Mouse (Mus musculus): ENCODE data around the gene Olfr65.

Olfr65 gene

DNA sequence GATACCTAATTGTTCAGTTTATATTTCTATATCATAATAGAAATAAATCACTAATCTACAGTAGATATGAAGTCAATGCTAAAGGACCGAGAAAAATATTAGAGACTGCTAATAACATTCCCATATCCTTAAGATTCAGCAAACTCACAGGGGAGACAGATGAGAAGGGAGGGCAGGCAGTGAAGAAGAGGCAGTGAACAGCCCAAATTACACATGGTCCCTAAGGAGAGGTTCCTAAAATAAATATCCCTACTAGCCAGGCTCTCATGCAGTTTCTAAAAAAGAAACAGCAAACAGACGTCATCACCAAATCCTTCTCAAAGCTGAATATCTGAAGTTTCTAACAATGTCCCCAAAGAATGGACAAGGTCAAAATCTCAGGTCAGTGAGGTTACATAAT is at the start of gene Olfr65:
Olfr65 (plus strand) TSS at position 301 of the 400 bp plus-strand sequence.
- in situ Hi-C loops (cut with MboI, MseI) = loop anchor here (10.0 kb wide), 1 partner anchor 1412 kb away; the partner anchor contains the start of gene Olfr689

DNA sequence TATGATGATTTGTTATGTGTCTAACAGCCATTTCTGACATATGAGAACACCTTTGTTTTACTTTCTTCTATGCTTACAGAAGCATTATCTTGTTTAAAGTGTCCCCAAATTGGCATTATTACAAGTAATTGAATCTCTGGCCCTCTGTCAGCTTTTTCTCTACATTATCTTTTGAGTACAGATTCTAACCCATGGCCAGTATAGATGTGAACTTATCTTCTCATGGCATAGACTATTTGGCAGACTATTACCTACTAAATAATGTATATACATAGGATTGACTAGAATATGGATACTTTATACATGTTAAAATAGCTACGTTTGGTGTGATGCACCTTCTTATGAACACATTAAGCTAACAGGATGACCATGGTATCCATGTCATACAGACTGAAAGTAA is 48.6 kb upstream of the Olfr65 start:
- in situ Hi-C loops (cut with MboI, MseI) = no loop called here

DNA sequence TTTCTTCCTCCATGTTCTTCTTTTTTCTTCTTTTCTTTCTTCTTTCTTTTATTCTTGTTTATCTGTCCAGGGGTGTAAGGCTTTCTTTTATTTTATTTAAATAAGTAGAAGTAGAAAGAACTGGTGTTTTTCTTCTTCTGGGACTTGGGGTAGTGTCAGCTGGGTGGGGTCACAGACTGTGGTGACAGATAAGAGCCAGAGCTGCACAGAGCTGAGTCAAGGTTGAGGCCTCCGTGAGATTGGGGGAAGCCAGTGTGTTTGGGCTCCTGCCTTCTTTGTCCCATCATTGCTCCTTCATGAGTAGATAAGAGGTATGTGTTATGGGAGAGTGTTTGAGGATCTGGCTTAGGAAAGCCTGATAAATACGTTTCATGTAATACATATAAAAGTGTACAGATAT is 44.2 kb upstream of the Olfr65 start:
- in situ Hi-C loops (cut with MboI, MseI) = no loop called here

DNA sequence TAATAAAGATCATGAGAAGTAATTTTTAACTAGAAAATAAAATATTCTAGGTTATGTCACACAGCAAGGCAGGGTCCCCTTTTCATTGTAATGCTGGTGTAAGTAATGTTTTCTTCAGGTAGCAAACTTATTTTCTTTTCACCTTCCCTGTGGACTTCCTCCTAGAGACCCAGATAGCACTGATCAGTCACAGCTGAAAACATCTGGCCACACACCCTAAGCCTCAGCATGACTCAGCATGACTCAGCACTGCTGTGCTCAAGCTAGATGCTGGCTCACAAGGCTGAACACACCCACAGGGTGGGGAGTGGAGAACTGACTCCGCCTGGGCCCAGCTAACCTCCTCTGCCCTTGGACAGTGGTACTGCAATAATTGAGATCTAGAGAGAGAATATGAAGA is 42.4 kb upstream of the Olfr65 start:
- in situ Hi-C loops (cut with MboI, MseI) = no loop called here

DNA sequence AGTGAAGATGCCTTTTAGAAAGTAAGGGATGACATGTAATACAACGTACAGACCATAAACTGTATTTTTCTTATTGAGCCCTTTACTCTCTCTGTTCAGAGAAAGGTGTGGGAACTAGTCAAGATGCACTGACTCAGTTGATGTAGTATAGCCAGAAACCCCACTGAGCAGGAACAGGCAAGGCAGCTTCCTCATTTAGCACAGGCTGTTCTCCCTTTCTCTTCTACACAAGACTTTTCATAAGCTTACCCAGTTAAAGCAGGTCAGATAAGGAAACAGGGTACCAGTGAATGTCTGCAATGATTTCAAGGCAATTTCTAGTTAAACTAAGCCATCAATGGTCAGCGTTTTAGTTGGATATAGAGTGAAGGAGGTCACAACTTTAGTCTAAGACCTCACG is 41.8 kb upstream of the Olfr65 start:
- in situ Hi-C loops (cut with MboI, MseI) = no loop called here

DNA sequence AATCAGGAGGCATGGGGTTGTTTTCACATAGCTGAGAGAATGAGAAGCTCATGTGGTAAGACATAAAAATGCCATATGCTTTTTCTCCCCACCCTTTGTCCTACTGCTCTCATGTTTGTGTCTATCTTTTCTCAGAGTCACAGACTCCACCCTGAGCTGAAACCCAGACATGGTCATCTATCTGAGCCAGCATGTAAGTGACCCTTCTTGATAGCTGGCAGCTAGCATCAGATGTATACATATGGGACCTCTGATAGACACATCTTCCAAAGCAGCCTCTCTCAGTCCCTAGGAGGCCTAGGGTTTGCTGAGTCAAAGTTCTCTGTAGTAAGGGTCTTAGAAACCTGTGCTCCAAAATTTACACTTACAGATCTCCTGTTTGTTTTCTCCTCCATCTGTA is 37.6 kb upstream of the Olfr65 start:
- in situ Hi-C loops (cut with MboI, MseI) = no loop called here

DNA sequence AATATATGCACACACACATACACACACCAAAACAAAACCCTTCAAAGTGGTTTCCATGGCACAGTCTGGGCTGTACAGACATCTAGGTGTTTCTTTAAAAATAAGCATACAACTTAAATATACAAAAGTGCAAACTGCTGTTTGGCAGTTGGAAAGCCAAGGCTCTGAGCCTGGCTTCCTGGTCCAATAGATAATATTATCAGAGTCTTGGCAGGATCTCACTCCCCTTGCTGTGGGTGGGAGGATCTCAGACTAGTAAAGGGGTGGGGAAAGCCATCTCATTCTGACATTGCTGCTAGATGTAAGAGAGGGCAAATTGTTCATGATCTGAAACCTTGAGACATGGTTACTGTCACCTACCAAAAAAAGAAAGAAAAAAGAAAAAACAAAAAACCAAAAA is 32.6 kb upstream of the Olfr65 start:
- in situ Hi-C loops (cut with MboI, MseI) = no loop called here

DNA sequence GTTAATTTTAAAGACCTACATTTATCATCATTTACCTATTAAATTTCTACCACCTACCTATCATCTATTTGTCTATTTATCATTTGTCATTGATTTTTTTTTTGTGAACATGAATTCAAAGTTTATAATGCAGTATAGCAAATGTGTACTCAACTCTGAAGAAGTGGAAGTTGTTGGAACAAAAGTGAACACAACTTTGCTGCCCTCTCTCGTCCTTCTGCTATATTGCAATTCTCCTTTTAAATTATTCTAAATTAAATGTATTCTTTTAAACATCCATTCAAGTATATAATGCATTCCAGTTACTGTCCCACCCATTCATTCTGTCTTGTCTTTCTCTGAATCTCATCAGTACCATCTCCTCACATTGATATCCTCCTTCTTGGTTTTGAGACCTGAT is 30.2 kb upstream of the Olfr65 start:
- in situ Hi-C loops (cut with MboI, MseI) = no loop called here

DNA sequence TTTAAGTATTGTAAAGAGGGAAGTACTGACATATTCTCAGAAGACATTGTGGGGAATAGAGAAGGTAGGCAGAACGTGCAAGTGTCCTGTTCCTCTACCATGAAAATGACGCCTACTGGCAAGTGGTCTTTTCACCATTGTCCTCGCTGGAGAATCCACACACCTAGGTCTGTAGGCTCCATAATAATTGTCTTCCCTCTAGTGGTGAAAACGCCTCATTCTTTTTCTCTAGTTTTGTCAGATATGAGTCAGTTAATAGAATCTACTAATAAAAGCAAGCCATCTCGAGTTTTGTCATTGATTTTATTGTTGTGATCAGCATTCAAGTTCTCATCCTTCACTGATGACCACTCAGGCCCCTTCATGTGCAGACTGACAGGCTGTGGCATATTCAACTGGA is 28.8 kb upstream of the Olfr65 start:
- in situ Hi-C loops (cut with MboI, MseI) = no loop called here

DNA sequence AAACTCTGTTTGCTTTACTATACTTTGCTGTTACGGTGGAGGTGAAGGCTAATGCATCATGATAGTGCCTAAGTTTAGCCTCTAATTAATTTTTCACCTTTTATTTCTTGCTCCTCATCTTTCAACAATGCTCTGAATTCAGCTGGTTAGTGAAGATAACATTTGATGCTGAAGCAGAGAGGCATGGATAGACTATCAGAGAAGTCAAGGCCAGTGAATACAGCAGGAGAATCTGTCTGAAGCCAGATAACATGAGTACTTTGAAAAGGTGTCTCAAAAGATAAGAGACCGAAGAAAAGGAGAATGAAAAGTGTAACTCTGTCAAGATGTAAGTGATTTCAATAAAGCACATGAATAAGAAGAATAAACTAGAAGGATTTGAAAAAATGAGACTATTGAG is 26.2 kb upstream of the Olfr65 start:
- in situ Hi-C loops (cut with MboI, MseI) = no loop called here

DNA sequence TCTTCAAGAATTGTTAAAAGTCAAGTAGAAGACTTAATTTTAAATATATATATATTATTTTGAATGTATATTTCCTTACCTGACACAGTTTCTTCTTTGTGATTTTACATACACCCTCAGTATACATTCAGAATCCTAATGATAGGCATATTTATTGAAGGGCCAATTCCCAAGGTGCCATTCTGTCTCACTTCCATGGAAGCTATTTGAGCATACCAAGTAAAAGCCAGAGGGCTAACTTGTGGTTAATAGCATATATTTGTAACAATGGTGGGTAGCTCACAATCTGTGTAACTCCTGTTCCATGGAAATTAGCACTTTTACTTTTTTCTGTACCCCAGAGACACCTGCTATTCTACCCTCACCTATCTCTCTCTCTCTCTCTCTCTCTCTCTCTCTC is 17.1 kb upstream of the Olfr65 start, which contains the start of gene Olfr66:
Olfr66 (minus strand) TSS at position 101 of the 400 bp plus-strand sequence.
- in situ Hi-C loops (cut with MboI, MseI) = no loop called here

DNA sequence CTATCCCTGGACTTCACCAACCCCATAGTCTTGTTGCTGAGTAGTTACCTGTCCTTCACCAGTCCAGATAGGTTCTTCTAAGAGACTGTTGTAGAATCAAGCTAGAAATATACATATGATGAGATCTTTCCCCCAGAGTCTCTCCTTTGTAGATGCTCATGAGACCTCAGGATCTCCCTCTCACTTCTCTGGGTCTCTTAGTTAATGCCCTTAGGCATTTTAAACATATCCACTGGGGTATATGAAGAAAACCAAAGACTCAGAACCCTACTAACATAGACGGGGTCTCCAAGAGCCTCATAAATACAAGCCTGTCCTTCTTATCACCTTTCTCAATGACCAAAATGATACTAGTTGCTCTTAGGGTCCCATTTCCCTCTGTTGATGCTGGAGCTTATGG is 8.9 kb upstream of the Olfr65 start, which contains the start of gene Olfr64:
Olfr64 (minus strand) TSS at position 101 of the 400 bp plus-strand sequence.
- in situ Hi-C loops (cut with MboI, MseI) = no loop called here

DNA sequence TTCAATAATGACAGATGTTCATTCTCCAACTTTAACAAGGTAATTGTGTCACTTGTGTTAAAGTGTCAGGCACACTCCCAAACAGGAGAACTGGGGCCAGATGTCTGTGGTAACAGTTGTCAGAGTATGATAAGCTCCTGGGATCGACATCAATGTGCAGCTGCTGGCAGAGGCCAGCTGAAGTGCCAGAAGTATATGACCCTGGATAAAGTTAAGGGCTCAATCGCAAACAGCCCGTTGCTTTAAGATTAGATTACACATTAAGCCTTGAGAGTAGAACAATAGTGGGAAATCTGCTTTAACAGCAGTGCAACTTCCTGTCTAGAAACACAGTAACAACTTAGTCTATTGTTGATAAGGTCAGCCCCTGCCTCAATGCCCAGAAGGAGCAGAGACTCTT is 6.8 kb downstream of the Olfr65 start:
- in situ Hi-C loops (cut with MboI, MseI) = no loop called here

DNA sequence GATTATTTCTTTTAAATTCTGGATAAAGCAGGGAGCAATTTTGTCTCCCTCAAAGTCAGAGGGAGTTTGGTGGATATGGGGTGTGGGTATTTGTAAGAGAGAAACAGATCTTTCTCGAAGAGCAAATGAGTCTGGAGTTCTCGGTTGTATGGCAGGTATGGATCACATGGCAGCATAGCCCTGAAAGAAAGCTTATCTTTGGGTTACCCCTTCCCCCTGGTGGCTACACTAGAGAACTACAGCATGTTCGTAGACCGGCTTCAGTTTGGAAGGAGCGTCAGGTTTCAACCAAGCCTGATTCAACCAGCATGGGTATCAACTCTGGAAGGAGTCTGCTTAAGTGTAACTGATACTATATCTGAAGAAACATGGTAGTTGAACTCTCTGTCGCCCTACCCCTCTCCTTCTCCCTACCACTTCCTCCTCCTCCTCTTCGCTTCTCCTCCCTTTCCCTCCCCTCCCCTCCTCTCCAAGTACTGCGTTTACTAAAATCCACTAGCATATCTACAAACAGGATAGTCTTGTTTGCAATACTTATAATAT is 9.8 kb downstream of the Olfr65 start:
- in situ Hi-C loops (cut with MboI, MseI) = no loop called here

DNA sequence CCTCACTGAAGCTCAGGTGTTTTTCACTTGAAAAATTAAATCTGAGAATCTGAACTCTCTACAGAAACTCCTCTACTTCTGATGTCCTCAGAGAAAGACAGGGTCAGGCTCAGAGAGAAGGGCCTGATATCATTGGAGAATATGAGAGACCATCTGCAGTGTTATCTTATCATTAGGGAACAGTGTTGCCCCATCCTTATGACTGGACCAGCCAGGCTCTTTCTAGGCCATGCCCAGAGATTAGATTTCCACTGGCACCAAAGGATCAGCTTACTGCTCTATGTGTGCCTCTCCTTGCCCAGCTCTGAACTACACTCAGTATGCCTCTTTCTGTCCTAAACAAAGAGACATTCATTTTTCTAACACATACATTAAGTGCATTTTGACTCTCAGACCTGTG is 12.1 kb downstream of the Olfr65 start:
- in situ Hi-C loops (cut with MboI, MseI) = no loop called here

DNA sequence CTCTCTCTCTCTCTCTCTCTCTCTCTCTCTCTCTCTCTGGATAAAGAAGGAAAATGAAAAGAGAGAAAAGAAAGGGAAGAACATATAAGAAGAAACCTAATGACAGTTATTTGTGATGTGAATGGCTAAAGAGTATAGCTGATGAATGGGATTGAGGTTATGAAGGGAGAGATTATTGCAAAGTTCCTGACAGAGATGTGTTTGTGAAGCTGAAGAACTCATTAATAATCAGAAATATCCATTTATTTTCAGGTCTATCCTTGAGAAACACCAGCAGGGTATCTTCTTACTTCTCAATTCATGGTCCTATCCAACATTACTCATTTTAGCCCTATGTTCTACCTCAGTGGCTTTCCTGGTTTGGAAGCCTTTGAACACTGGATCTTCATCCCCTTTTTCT is 25.2 kb downstream of the Olfr65 start, which contains the start of gene Olfr631:
Olfr631 (plus strand) TSS at position 301 of the 400 bp plus-strand sequence.
- in situ Hi-C loops (cut with MboI, MseI) = no loop called here

DNA sequence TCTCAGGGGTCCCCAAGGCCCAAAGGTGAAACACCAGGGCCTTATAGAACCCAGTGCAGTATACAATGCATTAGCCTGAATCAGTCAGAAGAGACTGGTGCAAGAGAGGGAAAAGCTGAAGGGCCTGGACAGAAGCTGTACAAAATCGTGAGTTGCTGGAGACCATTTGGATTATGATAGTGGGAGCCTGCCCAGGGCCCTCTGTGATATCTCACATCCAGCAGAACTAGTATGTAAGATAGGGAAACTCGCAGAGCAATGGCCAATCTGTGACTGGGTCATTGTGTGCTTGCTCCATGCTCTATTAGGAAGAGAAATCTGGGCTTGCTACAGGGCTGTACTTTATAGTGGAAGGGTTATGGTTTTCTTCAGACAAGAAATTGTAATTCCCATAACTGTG is 31.0 kb downstream of the Olfr65 start, which contains the start of gene Olfr632:
Olfr632 (plus strand) TSS at position 84 of the 400 bp plus-strand sequence.
- in situ Hi-C loops (cut with MboI, MseI) = loop anchor here (10.0 kb wide), 1 partner anchor 1149 kb away; no protein-coding TSS in a partner anchor

DNA sequence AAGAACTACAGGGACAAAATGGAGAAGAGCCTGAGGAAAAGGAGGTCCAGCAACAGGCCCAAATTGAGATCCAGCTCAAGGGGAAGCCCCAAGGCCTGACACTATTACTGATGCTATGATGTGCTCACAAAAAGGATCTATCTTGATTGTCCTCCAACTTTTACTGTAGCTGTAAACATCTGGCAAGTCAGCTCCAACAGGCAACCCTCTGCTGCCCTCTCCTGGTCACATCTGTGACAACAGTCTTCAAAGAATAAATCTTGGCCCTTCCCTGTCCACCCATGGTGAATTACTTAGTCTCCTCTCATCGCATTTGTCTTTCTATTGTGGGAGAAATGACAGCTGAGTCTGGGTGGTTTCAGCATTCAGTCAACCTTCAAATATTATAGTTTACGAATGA is 39.4 kb downstream of the Olfr65 start:
- in situ Hi-C loops (cut with MboI, MseI) = loop anchor here (10.0 kb wide), 1 partner anchor 242 kb away; the partner anchor contains the start of gene Olfr648

DNA sequence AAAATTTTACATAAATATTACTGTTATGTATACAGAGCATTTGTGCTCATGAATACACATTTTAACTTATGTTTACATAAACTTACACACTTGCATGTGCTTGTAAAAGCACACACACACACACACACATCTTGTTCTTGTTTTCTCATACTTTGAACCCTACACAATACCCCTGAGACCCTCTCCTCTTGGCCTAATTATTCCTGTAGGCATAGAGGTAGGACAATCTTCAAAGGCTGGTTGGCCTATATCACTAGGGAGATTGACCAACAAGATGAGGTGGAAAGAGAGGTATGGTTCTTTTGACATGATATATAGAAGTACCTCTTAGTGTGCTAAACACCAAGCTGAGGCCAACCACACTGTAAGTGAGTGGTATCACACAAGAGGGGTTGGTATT is 40.9 kb downstream of the Olfr65 start, which contains the start of gene Olfr633:
Olfr633 (plus strand) TSS at position 301 of the 400 bp plus-strand sequence.
- in situ Hi-C loops (cut with MboI, MseI) = loop anchor here (10.0 kb wide), 1 partner anchor 241 kb away; the partner anchor contains the start of gene Olfr648
